Comparison of ENCODE assay signal across 9 mouse cellular contexts in the genomic region with DNA sequence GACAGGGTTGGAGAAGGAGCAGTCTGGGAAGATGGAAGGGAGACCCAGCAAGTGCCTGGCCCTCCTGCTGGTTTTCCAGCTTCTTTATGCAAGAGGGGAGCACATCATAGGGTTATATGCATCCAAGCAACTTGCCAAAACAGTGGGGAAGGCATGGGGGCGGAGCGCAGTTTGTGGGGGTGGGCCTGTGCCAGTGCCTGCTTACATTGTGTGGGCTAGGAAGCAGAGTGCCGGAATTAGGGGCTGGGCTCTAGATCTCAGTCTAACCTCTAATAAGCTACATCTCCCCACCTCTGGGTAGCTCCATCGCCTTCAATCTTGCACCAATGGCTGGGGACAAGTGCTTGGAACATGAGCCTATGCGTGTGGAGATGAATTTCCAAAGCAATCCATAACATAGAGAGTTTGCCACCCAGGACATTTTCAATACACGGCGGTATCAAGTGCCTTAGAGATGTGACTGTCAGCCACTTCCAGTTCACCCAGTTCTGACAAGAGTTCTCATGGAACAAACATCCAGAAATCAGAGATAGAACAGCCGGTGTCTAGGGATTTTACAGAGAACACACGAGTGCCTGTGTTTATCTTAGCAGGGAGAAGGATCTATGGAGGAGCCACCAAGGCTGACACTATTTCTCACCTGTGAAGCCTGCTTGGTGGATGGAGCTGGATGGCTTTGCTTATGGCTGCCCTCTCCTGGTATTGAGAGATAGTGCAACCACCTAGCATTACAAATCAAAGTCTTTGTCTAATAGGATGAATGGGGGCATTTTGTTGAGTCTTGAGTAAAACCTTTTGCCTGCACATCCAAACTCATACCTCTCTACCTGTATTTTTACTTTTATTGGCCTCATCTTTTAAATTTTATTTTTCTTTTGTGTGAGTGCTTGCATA. TPM values are rescaled to one million over a fixed set of nuclear protein-coding genes. Genes with fewer than 3 reads are reported as not detected.
DNase-seq lines count a peak whose midpoint lies in the region; ATAC-seq and TF ChIP-seq lines count a peak whose summit lies in the region.
"Had no signal": no experiment of that assay in that cellular context is flagged by ENCODE, and none has a peak within 500 bp of the region (broad histone marks: within the 10 kb centered on the region; RNA-seq: fewer than 3 reads in every experiment).

No protein-coding gene starts in this region.

- H3K27ac ChIP-seq in embryonic fibroblast, embryonic 13.5 days (ENCODE audit: insufficient read depth, low read length), result no peak overlapping the region
- H3K27ac ChIP-seq in liver, postnatal 0 days (ENCODE audit: low read depth), result no peak overlapping the region

- no peaks in the 10 kb centered on the region for H3K27me3 ChIP-seq in liver, postnatal 0 days (ENCODE audit: insufficient read depth, low read length)

- H3K4me3 ChIP-seq in embryonic fibroblast, embryonic 13.5 days (ENCODE audit: insufficient read depth, low read length), result no peak overlapping the region
- no peak overlapping the region for H3K4me3 ChIP-seq in liver, postnatal 0 days (ENCODE audit: low read depth, low read length)

- H3K9me3 ChIP-seq in liver, postnatal 0 days (ENCODE audit: low read length), result peaks cover 15% of the 10 kb centered on the region; the same call in 1 of the 2 replicates

- TF ChIP-seq POLR2A in embryonic fibroblast, embryonic 13.5 days (IDR thresholded peaks at IDR 0.05; ENCODE audit: low read depth, low read length), result no peak

- H3K9ac ChIP-seq in liver, postnatal 0 days (replicated peaks), result no peak overlapping the region

- H3K36me3 ChIP-seq in liver, postnatal 0 days (replicated peaks; ENCODE audit: insufficient read depth, low read length), result no peaks in the 10 kb centered on the region

- no peak for TF ChIP-seq EP300 in liver, postnatal 0 days (IDR thresholded peaks at IDR 0.05; ENCODE audit: low read depth)

- no peak overlapping the region for H3K4me2 ChIP-seq in liver, postnatal 0 days (ENCODE audit: low read depth, low read length)

- no peak for DNase-seq in cerebellum, adult 9-10 months
- peak; percentile 25 for DNase-seq in CD4-positive helper T cell, adult 2 months (ENCODE audit: low read depth, low spot score)
- DNase-seq in liver, postnatal 0 days, result peak; percentile 43
- DNase-seq in T-cell, adult 2 months (ENCODE audit: low spot score), result no peak
- no peak for DNase-seq in thymus, adult 18-20 months
- no peak for DNase-seq in adrenal gland, postnatal 10 days

- no peaks in the 10 kb centered on the region for H3K4me1 ChIP-seq in embryonic fibroblast, embryonic 13.5 days (ENCODE audit: control insufficient read depth, insufficient read depth, low read length)
- H3K4me1 ChIP-seq in liver, postnatal 0 days (ENCODE audit: insufficient read depth), result no peaks in the 10 kb centered on the region

- 65% methylated on average over 9 of the region's 9 CpGs for WGBS in liver, postnatal 0 days (ENCODE audit: insufficient replicate concordance)

- ATAC-seq in cerebellum, adult (ENCODE audit: insufficient number of reproducible peaks, low FRiP score, low TSS enrichment), result peak; percentile 2; the same call in 1 of the 2 replicates
- ATAC-seq in liver, postnatal 0 days, result peak; percentile 16; the same call in 1 of the 2 replicates

- peak; percentile 15; the same call in 1 of the 2 replicates for TF ChIP-seq CTCF in embryonic fibroblast, embryonic 13.5 days (IDR thresholded peaks at IDR 0.05; ENCODE audit: borderline replicate concordance, insufficient read depth, low read length)
- peak; percentile 65 for TF ChIP-seq CTCF in liver, postnatal 0 days (IDR thresholded peaks at IDR 0.05; ENCODE audit: low read depth)

RNA-seq across cellular contexts. Expression of gene Trpm8, which starts 23.9 kb away (rescaled TPM):
- not detected in 2 replicates for polyA plus RNA-seq in embryonic fibroblast, embryonic 13.5 days (2011; ENCODE audit: insufficient read length, low read depth, missing spikeins)
- not detected in 2 replicates for polyA plus RNA-seq in liver, postnatal 0 days (2015; fragmentation: Nextera tagmentation; extraction: Ambion mirVana)
- total RNA-seq in adrenal gland, postnatal 10 days (2021), result not detected
- polyA plus RNA-seq: spleen, adult 2 months had no signal

RNA-seq across cellular contexts. Expression of gene Hjurp, which starts 23.9 kb away (rescaled TPM):
- polyA plus RNA-seq in embryonic fibroblast, embryonic 13.5 days (2011; ENCODE audit: insufficient read length, low read depth, missing spikeins), result 106 and 122 TPM in 2 replicates
- polyA plus RNA-seq in liver, postnatal 0 days (2015; fragmentation: Nextera tagmentation; extraction: Ambion mirVana), result 31.4 and 37.0 TPM in 2 replicates
- 10 to 100 TPM; 63.8 to 91.9 TPM for total RNA-seq in adrenal gland, postnatal 10 days (2021)

Comparison
In these comparisons a context has a peak if more than half of its experiments do, and no peak if none do; other contexts are left out.
1. DNase-seq: peak in CD4-positive helper T cell, adult 2 months (single experiment) and liver, postnatal 0 days (single experiment); none in cerebellum, adult 9-10 months (single experiment), T-cell, adult 2 months (single experiment), thymus, adult 18-20 months (0 of 2) and adrenal gland, postnatal 10 days (single experiment).